Mouse (Mus musculus): ENCODE data around the gene Olfr43.

Olfr43 gene

GRCm38 (mm10) chr11:74211279-74211678 lies at the start of gene Olfr43:
TSS of gene Olfr43 (minus strand) at chr11:74211379.
- no peak for DNase-seq (ENCODE audit: low spot score in 2 of 2)

- no peak for DNase-seq (ENCODE audit: low spot score in 2 of 2)
Observed at GRCm38 (mm10) chr11:74259508-74259907, 48.3 kb upstream of the Olfr43 start, which contains the start of gene Olfr406. TSS of gene Olfr406 (plus strand) at chr11:74259808.

GRCm38 (mm10) chr11:74241201-74241600 lies 30.0 kb upstream of the Olfr43 start:
- DNase-seq (ENCODE audit: low spot score in 2 of 2) = no peak

GRCm38 (mm10) chr11:74185949-74186348 lies 25.2 kb downstream of the Olfr43 start, which contains the start of gene Olfr403:
TSS of gene Olfr403 (plus strand) at chr11:74186249.
- DNase-seq (ENCODE audit: low spot score in 2 of 2) = no peak

- no peak for DNase-seq (ENCODE audit: low spot score in 2 of 2)
Observed at GRCm38 (mm10) chr11:74183745-74184144, 27.4 kb downstream of the Olfr43 start.

- DNase-seq (ENCODE audit: low spot score in 2 of 2) = no peak
Observed at GRCm38 (mm10) chr11:74183168-74183567, 28.0 kb downstream of the Olfr43 start.

GRCm38 (mm10) chr11:74168771-74169170 lies 42.4 kb downstream of the Olfr43 start:
- DNase-seq (ENCODE audit: low spot score in 2 of 2) = no peak
